Mouse (Mus musculus) central nervous system, embryonic 14 days (tissue): ENCODE measurements around the gene H2al1c. TPM values are rescaled to one million over a fixed set of nuclear protein-coding genes. Genes with fewer than 3 reads are reported as not detected.

Experiments used
- polyA plus RNA-seq: library from polyadenylated mRNA; depleted of rRNA; stranded (reverse); fragments of >200 nt; gene quantifications from 2 replicates; pipeline ENCODE4 v1.2.3, GENCODE M21; 2012; rRNA removed

H2al1c gene
- polyA plus RNA-seq = not detected in 2 replicates

DNA sequence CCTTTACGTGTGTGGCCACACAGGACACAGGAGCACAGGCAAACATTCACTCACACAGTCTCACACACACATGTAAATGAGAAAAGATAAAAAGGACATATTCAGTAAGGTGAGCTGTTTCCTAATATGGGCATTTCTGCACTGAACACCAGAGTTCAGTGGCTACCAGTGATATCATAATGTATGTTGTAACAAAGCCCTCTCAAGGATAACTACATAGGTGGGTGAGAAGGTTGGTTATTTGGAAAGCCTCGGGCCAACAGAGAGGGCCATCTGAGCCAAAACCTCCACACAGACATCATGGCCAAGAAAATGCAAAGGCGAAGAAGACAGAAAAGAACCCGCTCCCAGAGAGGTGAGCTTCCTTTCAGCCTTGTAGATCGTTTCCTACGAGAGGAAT, at the start of gene H2al1c:
Gene H2al1c (plus strand): TSS at position 301 of the 400 bp plus-strand sequence.

GRCm38 (mm10) chrX:11298957-11299356, 6.5 kb upstream of the H2al1c start, which contains the start of gene H2al1a:
H2al1a (plus strand) TSS chrX:11299257.

GRCm38 (mm10) chrX:11302132-11302531, 3.3 kb upstream of the H2al1c start, which contains the start of gene H2al1b:
H2al1b (plus strand) TSS chrX:11302432.

DNA sequence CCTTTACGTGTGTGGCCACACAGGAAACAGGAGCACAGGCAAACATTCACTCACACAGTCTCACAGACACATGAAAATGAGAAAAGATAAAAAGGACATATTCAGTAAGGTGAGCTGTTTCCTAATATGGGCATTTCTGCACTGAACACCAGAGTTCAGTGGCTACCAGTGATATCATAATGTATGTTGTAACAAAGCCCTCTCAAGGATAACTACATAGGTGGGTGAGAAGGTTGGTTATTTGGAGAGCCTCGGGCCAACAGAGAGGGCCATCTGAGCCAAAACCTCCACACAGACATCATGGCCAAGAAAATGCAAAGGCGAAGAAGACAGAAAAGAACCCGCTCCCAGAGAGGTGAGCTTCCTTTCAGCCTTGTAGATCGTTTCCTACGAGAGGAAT, 3.1 kb downstream of the H2al1c start, which contains the start of gene H2al1d:
Gene H2al1d (plus strand): TSS at position 301 of the 400 bp plus-strand sequence.

DNA sequence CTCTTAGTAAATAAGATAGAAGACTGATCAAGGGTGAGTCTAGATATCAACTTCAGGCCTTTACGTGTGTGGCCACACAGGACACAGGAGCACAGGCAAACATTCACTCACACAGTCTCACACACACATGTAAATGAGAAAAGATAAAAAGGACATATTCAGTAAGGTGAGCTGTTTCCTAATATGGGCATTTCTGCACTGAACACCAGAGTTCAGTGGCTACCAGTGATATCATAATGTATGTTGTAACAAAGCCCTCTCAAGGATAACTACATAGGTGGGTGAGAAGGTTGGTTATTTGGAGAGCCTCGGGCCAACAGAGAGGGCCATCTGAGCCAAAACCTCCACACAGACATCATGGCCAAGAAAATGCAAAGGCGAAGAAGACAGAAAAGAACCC, 6.2 kb downstream of the H2al1c start, which contains the start of gene H2al1e:
Gene H2al1e (plus strand): TSS at position 301 of the 400 bp plus-strand sequence.

GRCm38 (mm10) chrX:11314858-11315257, 9.4 kb downstream of the H2al1c start, which contains the start of gene H2al1f:
H2al1f (plus strand) TSS chrX:11315158.

GRCm38 (mm10) chrX:11317956-11318355, 12.5 kb downstream of the H2al1c start, which contains the start of gene H2al1g:
H2al1g (plus strand) TSS chrX:11318256.

GRCm38 (mm10) chrX:11321192-11321591, 15.7 kb downstream of the H2al1c start, which contains the start of gene H2al1h:
H2al1h (plus strand) TSS chrX:11321492.

GRCm38 (mm10) chrX:11324359-11324758, 18.9 kb downstream of the H2al1c start, which contains the start of gene H2al1i:
H2al1i (plus strand) TSS chrX:11324659.

DNA sequence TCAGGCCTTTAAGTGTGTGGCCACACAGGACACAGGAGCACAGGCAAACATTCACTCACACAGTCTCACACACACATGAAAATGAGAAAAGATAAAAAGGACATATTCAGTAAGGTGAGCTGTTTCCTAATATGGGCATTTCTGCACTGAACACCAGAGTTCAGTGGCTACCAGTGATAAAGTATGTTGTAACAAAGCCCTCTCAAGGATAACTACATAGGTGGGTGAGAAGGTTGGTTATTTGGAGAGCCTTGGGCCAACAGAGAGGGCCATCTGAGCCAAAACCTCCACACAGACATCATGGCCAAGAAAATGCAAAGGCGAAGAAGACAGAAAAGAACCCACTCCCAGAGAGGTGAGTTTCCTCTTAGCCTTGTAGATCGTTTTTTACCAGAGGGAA, 22.1 kb downstream of the H2al1c start, which contains the start of gene H2al1j:
Gene H2al1j (plus strand): TSS at position 301 of the 400 bp plus-strand sequence.

Other genes starting within 250 kb of the H2al1c start
- not detected in 2 replicates for gene H2al1a, start 6.4 kb upstream of the H2al1c start, polyA plus RNA-seq
- gene H2al1b, start 3.2 kb upstream of the H2al1c start, polyA plus RNA-seq = not detected in 2 replicates
- gene H2al1d, start 3.2 kb downstream of the H2al1c start, polyA plus RNA-seq = not detected in 2 replicates
- not detected in 2 replicates for gene H2al1e, start 6.3 kb downstream of the H2al1c start, polyA plus RNA-seq
- gene H2al1f, start 9.5 kb downstream of the H2al1c start, polyA plus RNA-seq = not detected in 2 replicates
- gene H2al1g, start 12.6 kb downstream of the H2al1c start, polyA plus RNA-seq = not detected in 2 replicates
- not detected in 2 replicates for gene H2al1h, start 15.8 kb downstream of the H2al1c start, polyA plus RNA-seq
- not detected in 2 replicates for gene H2al1i, start 19.0 kb downstream of the H2al1c start, polyA plus RNA-seq
- gene H2al1j, start 22.2 kb downstream of the H2al1c start, polyA plus RNA-seq = not detected in 2 replicates